Comparison of ENCODE assay signal across 13 mouse cellular contexts in genomic region chr8:79362430-79362829, GRCm38 (mm10). TPM values are rescaled to one million over a fixed set of nuclear protein-coding genes. Genes with fewer than 3 reads are reported as not detected.
DNase-seq lines count a peak whose midpoint lies in the region; ATAC-seq and TF ChIP-seq lines count a peak whose summit lies in the region.
"Had no signal": no experiment of that assay in that cellular context is flagged by ENCODE, and none has a peak within 500 bp of the region (broad histone marks: within the 10 kb centered on the region; RNA-seq: fewer than 3 reads in every experiment).

No protein-coding gene starts in this region.

- H3K9me3 ChIP-seq in G1E (replicated peaks), result no peaks in the 10 kb centered on the region
- no peaks in the 10 kb centered on the region for H3K9me3 ChIP-seq in limb, embryonic 13.5 days
- H3K9me3 ChIP-seq in kidney, embryonic 14.5 days (ENCODE audit: control insufficient read depth, low read length), result no peaks in the 10 kb centered on the region

- peak overlapping the region; percentile 62 for H3K27ac ChIP-seq in gastrocnemius, adult 2 months
- peak overlapping the region; percentile 55; the same call in 1 of the 2 replicates for H3K27ac ChIP-seq in limb, embryonic 13.5 days
- H3K27ac ChIP-seq in kidney, embryonic 14.5 days (ENCODE audit: low read depth, low read length), result no peak overlapping the region
- H3K27ac ChIP-seq: macrophage had no signal

- peaks cover 18% of the 10 kb centered on the region for H3K27me3 ChIP-seq in G1E (ENCODE audit: insufficient read depth, low read length)
- no peaks in the 10 kb centered on the region for H3K27me3 ChIP-seq in limb, embryonic 13.5 days
- no peaks in the 10 kb centered on the region for H3K27me3 ChIP-seq in kidney, embryonic 14.5 days (ENCODE audit: control insufficient read depth, insufficient read depth, low read length)

- no peaks in the 10 kb centered on the region for H3K36me3 ChIP-seq in G1E (replicated peaks)
- H3K36me3 ChIP-seq in limb, embryonic 13.5 days, result peaks cover 20% of the 10 kb centered on the region
- peaks cover 12% of the 10 kb centered on the region; the same call in 1 of the 2 replicates for H3K36me3 ChIP-seq in kidney, embryonic 14.5 days (ENCODE audit: control insufficient read depth, insufficient read depth, low read length)

- intact Hi-C loops in gastrocnemius, adult 2 months (cut with DNase I), result no loop called here

- no peak for DNase-seq in gastrocnemius, adult 2 months
- DNase-seq in gastrocnemius, postnatal 25 days, result no peak
- peak; percentile 62 for DNase-seq in G1E (ENCODE audit: low spot score)
- DNase-seq in urinary bladder, adult 2 months (ENCODE audit: low spot score), result no peak
- DNase-seq in cerebellum, postnatal 36 days, result no peak
- DNase-seq: adrenal gland, postnatal 14 days; heart, adult 18-20 months; heart, postnatal 4 days; kidney, adult 11 months had no signal

- no peak overlapping the region for H3K4me3 ChIP-seq in gastrocnemius, adult 2 months
- H3K4me3 ChIP-seq in G1E (ENCODE audit: low read depth, low read length), result no peak overlapping the region; the same call in 1 of the 2 replicates
- H3K4me3 ChIP-seq in limb, embryonic 13.5 days, result no peak overlapping the region
- no peak overlapping the region for H3K4me3 ChIP-seq in kidney, embryonic 14.5 days (ENCODE audit: low read length)

- H3K4me1 ChIP-seq in G1E (ENCODE audit: insufficient read depth, low read depth, low read length), result peaks cover 36% of the 10 kb centered on the region
- H3K4me1 ChIP-seq in limb, embryonic 13.5 days, result peaks cover 32% of the 10 kb centered on the region
- peaks cover 11% of the 10 kb centered on the region; the same call in 1 of the 2 replicates for H3K4me1 ChIP-seq in kidney, embryonic 14.5 days (ENCODE audit: control insufficient read depth, insufficient read depth, low read length)

- WGBS in limb, embryonic 13.5 days, result 20% methylated on average over 2 of the region's 2 CpGs
- 56% methylated on average over 2 of the region's 2 CpGs for WGBS in kidney, embryonic 14.5 days

- TF ChIP-seq CTCF in gastrocnemius, adult 2 months (IDR thresholded peaks at IDR 0.05), result no peak
- TF ChIP-seq CTCF in G1E (IDR thresholded peaks at IDR 0.05; ENCODE audit: low read depth, low read length), result no peak

- ATAC-seq in G1E (ENCODE audit: extremely low read depth, insufficient number of reproducible peaks, low FRiP score, poor library complexity, severe bottlenecking), result peak; percentile 61
- ATAC-seq in limb, embryonic 13.5 days (ENCODE audit: low FRiP score, low read depth), result peak; percentile 83
- peak; percentile 31; the same call in 1 of the 2 replicates for ATAC-seq in neutrophil, adult 5-6 weeks (ENCODE audit: extremely low read depth, insufficient number of reproducible peaks, low FRiP score, poor library complexity, severe bottlenecking)
- ATAC-seq in kidney, embryonic 14.5 days (ENCODE audit: low FRiP score, low TSS enrichment), result no peak

- no peak overlapping the region for H3K9ac ChIP-seq in limb, embryonic 13.5 days
- H3K9ac ChIP-seq in kidney, embryonic 14.5 days (ENCODE audit: low read depth, low read length), result no peak overlapping the region

- no peak overlapping the region for H3K4me2 ChIP-seq in limb, embryonic 13.5 days (replicated peaks)
- no peak overlapping the region for H3K4me2 ChIP-seq in kidney, embryonic 14.5 days (replicated peaks; ENCODE audit: low read depth, low read length)

RNA-seq across cellular contexts. Expression of gene Smad1, which starts 36.9 kb away (rescaled TPM):
- 1 to 10 TPM; 8.9 to 9.5 TPM for total RNA-seq in gastrocnemius, adult 2 months (2021)
- 10 to 100 TPM in 1 of 2 experiments, 1 to 10 TPM in 1; 9.4 to 11.3 TPM for total RNA-seq in gastrocnemius, postnatal 25 days (2021)
- total RNA-seq in G1E (2014; fragmentation: Nextera tagmentation), result 2.0 and 2.9 TPM in 2 replicates
- total RNA-seq in G1E (2017), result 1.2 and 2.1 TPM in 2 replicates
- 1.5 and 2.0 TPM in 2 replicates for polyA plus RNA-seq in G1E (2012)
- 48.2 and 49.4 TPM in 2 replicates for polyA plus RNA-seq in limb, embryonic 13.5 days (2015; fragmentation: Nextera tagmentation; extraction: Ambion mirVana)
- 9.4 and 10.8 TPM in 2 replicates for total RNA-seq in neutrophil, adult 5-6 weeks (2017)
- polyA plus RNA-seq in urinary bladder, adult 2 months (2012; rRNA removed), result 32.6 and 35.6 TPM in 2 replicates
- polyA plus RNA-seq in kidney, embryonic 14.5 days (2014; fragmentation: Nextera tagmentation; extraction: Ambion mirVana), result 34.5 and 50.3 TPM in 2 replicates
